9 mouse cellular contexts compared by ENCODE assay signal in genomic region chr9:119358058-119358429, GRCm38 (mm10). TPM values are rescaled to one million over a fixed set of nuclear protein-coding genes. Genes with fewer than 3 reads are reported as not detected.
DNase-seq lines count a peak whose midpoint lies in the region; ATAC-seq and TF ChIP-seq lines count a peak whose summit lies in the region.
"Had no signal": no experiment of that assay in that cellular context is flagged by ENCODE, and none has a peak within 500 bp of the region (broad histone marks: within the 10 kb centered on the region; RNA-seq: fewer than 3 reads in every experiment).

No protein-coding gene starts in this region.

- no peaks in the 10 kb centered on the region for H3K4me1 ChIP-seq in neural tube, embryonic 11.5 days (ENCODE audit: control insufficient read depth, insufficient read depth, low read length)
- peaks cover 7% of the 10 kb centered on the region for H3K4me1 ChIP-seq in hindbrain, embryonic 13.5 days (replicated peaks)
- H3K4me1 ChIP-seq in limb, embryonic 14.5 days (ENCODE audit: control insufficient read depth, insufficient read depth, low read length): peaks cover 4% of the 10 kb centered on the region
- H3K4me1 ChIP-seq in stomach, postnatal 0 days (replicated peaks; ENCODE audit: control insufficient read depth, insufficient read depth): no peaks in the 10 kb centered on the region

- H3K27me3 ChIP-seq in neural tube, embryonic 11.5 days (ENCODE audit: control insufficient read depth, insufficient read depth, low read length): no peaks in the 10 kb centered on the region
- no peaks in the 10 kb centered on the region for H3K27me3 ChIP-seq in hindbrain, embryonic 13.5 days
- H3K27me3 ChIP-seq in limb, embryonic 14.5 days (ENCODE audit: control insufficient read depth, insufficient read depth, low read length): no peaks in the 10 kb centered on the region
- no peaks in the 10 kb centered on the region for H3K27me3 ChIP-seq in stomach, postnatal 0 days (ENCODE audit: control insufficient read depth, insufficient read depth, low read length)

- H3K9ac ChIP-seq in neural tube, embryonic 11.5 days (ENCODE audit: low read length): peak overlapping the region; percentile 66; the same call in 1 of the 2 replicates
- H3K9ac ChIP-seq in hindbrain, embryonic 13.5 days: peak overlapping the region; percentile 81
- H3K9ac ChIP-seq in limb, embryonic 14.5 days (ENCODE audit: low read depth, low read length, severe bottlenecking): peak overlapping the region; percentile 73
- H3K9ac ChIP-seq in stomach, postnatal 0 days (ENCODE audit: low read length): no peak overlapping the region

- no peaks in the 10 kb centered on the region for H3K36me3 ChIP-seq in neural tube, embryonic 11.5 days (ENCODE audit: control insufficient read depth, insufficient read depth, low read length)
- H3K36me3 ChIP-seq in hindbrain, embryonic 13.5 days: no peaks in the 10 kb centered on the region
- H3K36me3 ChIP-seq in limb, embryonic 14.5 days (ENCODE audit: control insufficient read depth, insufficient read depth, low read length): no peaks in the 10 kb centered on the region; the same call in 1 of the 2 replicates
- H3K36me3 ChIP-seq in stomach, postnatal 0 days (ENCODE audit: control insufficient read depth, insufficient read depth, low read length): no peaks in the 10 kb centered on the region

- H3K4me3 ChIP-seq in neural tube, embryonic 11.5 days (ENCODE audit: low read depth, low read length): peak overlapping the region; percentile 63
- peak overlapping the region; percentile 65 for H3K4me3 ChIP-seq in hindbrain, embryonic 13.5 days
- H3K4me3 ChIP-seq in limb, embryonic 14.5 days (replicated peaks; ENCODE audit: low read length): peak overlapping the region; percentile 65
- H3K4me3 ChIP-seq in stomach, postnatal 0 days (ENCODE audit: low read depth, low read length): peak overlapping the region; percentile 65

- no peak for TF ChIP-seq POLR2A in limb, embryonic 14.5 days (IDR thresholded peaks at IDR 0.05; ENCODE audit: borderline replicate concordance, extremely low read depth, insufficient read depth, insufficient read length)

- TF ChIP-seq EP300 in stomach, postnatal 0 days (optimal IDR thresholded peaks at IDR 0.05): no peak

- WGBS in neural tube, embryonic 11.5 days: 46% methylated on average over 9 of the region's 9 CpGs
- 45% methylated on average over 9 of the region's 9 CpGs for WGBS in hindbrain, embryonic 13.5 days
- 44% methylated on average over 9 of the region's 9 CpGs for WGBS in limb, embryonic 14.5 days
- 39% methylated on average over 9 of the region's 9 CpGs for WGBS in stomach, postnatal 0 days

- ATAC-seq in neural tube, embryonic 11.5 days (ENCODE audit: insufficient read depth, low FRiP score, low TSS enrichment): no peak
- no peak for ATAC-seq in hindbrain, embryonic 13.5 days (ENCODE audit: low FRiP score)
- no peak for ATAC-seq in limb, embryonic 14.5 days (ENCODE audit: low FRiP score, low read depth)
- no peak for ATAC-seq in stomach, postnatal 0 days (ENCODE audit: low FRiP score, low TSS enrichment)

- TF ChIP-seq CTCF in stomach, postnatal 0 days (IDR thresholded peaks at IDR 0.05; ENCODE audit: low read depth): no peak

- no peaks in the 10 kb centered on the region for H3K9me3 ChIP-seq in neural tube, embryonic 11.5 days (ENCODE audit: control insufficient read depth, low read length)
- H3K9me3 ChIP-seq in hindbrain, embryonic 13.5 days: no peaks in the 10 kb centered on the region
- H3K9me3 ChIP-seq in limb, embryonic 14.5 days (ENCODE audit: control insufficient read depth, low read length): no peaks in the 10 kb centered on the region
- H3K9me3 ChIP-seq in stomach, postnatal 0 days (ENCODE audit: control insufficient read depth, low read length): no peaks in the 10 kb centered on the region

- no peak for DNase-seq in neural tube, embryonic 11.5 days (ENCODE audit: low spot score)
- DNase-seq in neural tube, embryonic 10.5 days (ENCODE audit: extremely low spot score, low spot score): no peak
- no peak for DNase-seq in limb, embryonic 14.5 days (ENCODE audit: low spot score)
- DNase-seq in stomach, postnatal 0 days (ENCODE audit: low spot score): no peak
- no peak for DNase-seq in layer of hippocampus, postnatal 10 days (ENCODE audit: low spot score in 2 of 2)
- DNase-seq in retina, postnatal 1 day: no peak
- no peak for DNase-seq in left cerebral cortex, postnatal 36 days (ENCODE audit: low spot score in 2 of 2)

- H3K27ac ChIP-seq in neural tube, embryonic 11.5 days (ENCODE audit: low read depth, low read length): no peak overlapping the region
- no peak overlapping the region for H3K27ac ChIP-seq in hindbrain, embryonic 13.5 days
- no peak overlapping the region for H3K27ac ChIP-seq in limb, embryonic 14.5 days (replicated peaks; ENCODE audit: low read depth, low read length)
- no peak overlapping the region for H3K27ac ChIP-seq in stomach, postnatal 0 days (replicated peaks)

- intact Hi-C loops in left cerebral cortex, postnatal 36 days (cut with DNase I): loop anchor here (5.0 kb wide), 1 partner anchor 201 kb away; the partner anchor contains the start of genes Acaa1b and Gm47289

- H3K4me2 ChIP-seq in neural tube, embryonic 11.5 days (ENCODE audit: low read depth): peak overlapping the region; percentile 89
- peak overlapping the region; percentile 87 for H3K4me2 ChIP-seq in hindbrain, embryonic 13.5 days
- H3K4me2 ChIP-seq in limb, embryonic 14.5 days (replicated peaks; ENCODE audit: low read depth, low read length, severe bottlenecking): peak overlapping the region; percentile 81
- peak overlapping the region; percentile 92 for H3K4me2 ChIP-seq in stomach, postnatal 0 days (replicated peaks; ENCODE audit: low read depth)

RNA-seq across cellular contexts. Expression of gene Xylb, which starts 0.9 kb away (rescaled TPM):
- 5.6 and 6.7 TPM in 2 replicates for polyA plus RNA-seq in neural tube, embryonic 11.5 days (2014; fragmentation: Nextera tagmentation; extraction: Ambion mirVana)
- 2.4 and 2.5 TPM in 2 replicates for polyA plus RNA-seq in hindbrain, embryonic 13.5 days (2015; fragmentation: Nextera tagmentation; extraction: Ambion mirVana)
- polyA plus RNA-seq in limb, embryonic 14.5 days (2012; rRNA removed): 8.9 and 11.1 TPM in 2 replicates
- 5.2 and 5.5 TPM in 2 replicates for polyA plus RNA-seq in limb, embryonic 14.5 days (2014; fragmentation: Nextera tagmentation; extraction: Ambion mirVana)
- 3.2 and 5.7 TPM in 2 replicates for polyA plus RNA-seq in stomach, postnatal 0 days (2015; fragmentation: Nextera tagmentation; extraction: Ambion mirVana)
- total RNA-seq in layer of hippocampus, postnatal 10 days (2021): 1 to 10 TPM; 4.4 to 4.8 TPM
- 1 to 10 TPM; 3.9 to 4.0 TPM for total RNA-seq in left cerebral cortex, postnatal 36 days (2021)

RNA-seq across cellular contexts. Expression of gene Slc22a14, which starts 7.3 kb away (rescaled TPM):
- not detected in 2 replicates for polyA plus RNA-seq in neural tube, embryonic 11.5 days (2014; fragmentation: Nextera tagmentation; extraction: Ambion mirVana)
- polyA plus RNA-seq in hindbrain, embryonic 13.5 days (2015; fragmentation: Nextera tagmentation; extraction: Ambion mirVana): not detected in 2 replicates
- 0.12 and 0.19 TPM in 2 replicates for polyA plus RNA-seq in limb, embryonic 14.5 days (2012; rRNA removed)
- polyA plus RNA-seq in limb, embryonic 14.5 days (2014; fragmentation: Nextera tagmentation; extraction: Ambion mirVana): 0.17 and 0.25 TPM in 2 replicates
- not detected in 2 replicates for polyA plus RNA-seq in stomach, postnatal 0 days (2015; fragmentation: Nextera tagmentation; extraction: Ambion mirVana)
- total RNA-seq in layer of hippocampus, postnatal 10 days (2021): not detected
- total RNA-seq in left cerebral cortex, postnatal 36 days (2021): not detected
- total RNA-seq: left cerebral cortex, postnatal 4 days had no signal

RNA-seq across cellular contexts. Expression of gene Myd88, which starts 16.8 kb away (rescaled TPM):
- polyA plus RNA-seq in neural tube, embryonic 11.5 days (2014; fragmentation: Nextera tagmentation; extraction: Ambion mirVana): 7.2 and 7.9 TPM in 2 replicates
- polyA plus RNA-seq in hindbrain, embryonic 13.5 days (2015; fragmentation: Nextera tagmentation; extraction: Ambion mirVana): 6.1 and 6.2 TPM in 2 replicates
- polyA plus RNA-seq in limb, embryonic 14.5 days (2012; rRNA removed): 10.9 and 11.5 TPM in 2 replicates
- polyA plus RNA-seq in limb, embryonic 14.5 days (2014; fragmentation: Nextera tagmentation; extraction: Ambion mirVana): 23.3 and 25.1 TPM in 2 replicates
- polyA plus RNA-seq in stomach, postnatal 0 days (2015; fragmentation: Nextera tagmentation; extraction: Ambion mirVana): 40.8 and 41.5 TPM in 2 replicates
- 1 to 10 TPM; 5.2 to 5.9 TPM for total RNA-seq in layer of hippocampus, postnatal 10 days (2021)
- 1 to 10 TPM; 6.2 to 6.5 TPM for total RNA-seq in left cerebral cortex, postnatal 36 days (2021)

RNA-seq across cellular contexts. Expression of gene Acaa1a, which starts 18.6 kb away (rescaled TPM):
- 69.4 and 75.1 TPM in 2 replicates for polyA plus RNA-seq in neural tube, embryonic 11.5 days (2014; fragmentation: Nextera tagmentation; extraction: Ambion mirVana)
- polyA plus RNA-seq in hindbrain, embryonic 13.5 days (2015; fragmentation: Nextera tagmentation; extraction: Ambion mirVana): 106 and 110 TPM in 2 replicates
- polyA plus RNA-seq in limb, embryonic 14.5 days (2012; rRNA removed): 120 and 140 TPM in 2 replicates
- polyA plus RNA-seq in limb, embryonic 14.5 days (2014; fragmentation: Nextera tagmentation; extraction: Ambion mirVana): 87.4 and 92.7 TPM in 2 replicates
- polyA plus RNA-seq in stomach, postnatal 0 days (2015; fragmentation: Nextera tagmentation; extraction: Ambion mirVana): 181 and 193 TPM in 2 replicates
- 10 to 100 TPM; 66.2 to 79.4 TPM for total RNA-seq in layer of hippocampus, postnatal 10 days (2021)
- 10 to 100 TPM; 73.1 to 79.8 TPM for total RNA-seq in left cerebral cortex, postnatal 36 days (2021)

RNA-seq across cellular contexts. Expression of gene Oxsr1, which starts 35.8 kb away (rescaled TPM):
- polyA plus RNA-seq in neural tube, embryonic 11.5 days (2014; fragmentation: Nextera tagmentation; extraction: Ambion mirVana): 15.8 and 17.1 TPM in 2 replicates
- polyA plus RNA-seq in hindbrain, embryonic 13.5 days (2015; fragmentation: Nextera tagmentation; extraction: Ambion mirVana): 11.8 and 13.0 TPM in 2 replicates
- polyA plus RNA-seq in limb, embryonic 14.5 days (2012; rRNA removed): 35.4 and 39.4 TPM in 2 replicates
- polyA plus RNA-seq in limb, embryonic 14.5 days (2014; fragmentation: Nextera tagmentation; extraction: Ambion mirVana): 15.6 and 16.0 TPM in 2 replicates
- 8.7 and 9.7 TPM in 2 replicates for polyA plus RNA-seq in stomach, postnatal 0 days (2015; fragmentation: Nextera tagmentation; extraction: Ambion mirVana)
- 10 to 100 TPM; 37.1 to 41.5 TPM for total RNA-seq in layer of hippocampus, postnatal 10 days (2021)
- total RNA-seq in left cerebral cortex, postnatal 36 days (2021): 10 to 100 TPM; 28.9 to 33.6 TPM
